Mouse (Mus musculus) layer of hippocampus, postnatal 25 days (tissue): Measurements from ENCODE around the gene Tpcn1. TPM values are rescaled to one million over a fixed set of nuclear protein-coding genes. Genes with fewer than 3 reads are reported as not detected.
"Not testable (repeated sequence)": the region's sequence is repeated elsewhere in the genome, so short reads cannot be mapped to it uniquely, and the experiment has no call there.

Experiments
- DNase-seq, 2 experiments: peaks; one replicate each; pipeline ENCODE4 v3.0.0; 2022; ENCODE audit warnings: mixed read lengths in 2 of 2, low spot score in 1 of 2; ENCODE audit errors: extremely low spot score in 1 of 2
- total RNA-seq, 2 experiments: library from RNA; stranded (reverse); gene quantifications; 2 replicates each; pipeline ENCODE4 v1.2.3; 2021

Tpcn1 gene
- total RNA-seq, 2 experiments from 2014 or later = 31.0 to 39.9 TPM

GRCm38 (mm10) chr5:120516221-120516984 lies 72.1 kb downstream of the Tpcn1 start:
- no peak for DNase-seq

GRCm38 (mm10) chr5:120515451-120515850 lies 73.0 kb downstream of the Tpcn1 start:
- no peak for DNase-seq

- no peak for DNase-seq
Measured at GRCm38 (mm10) chr5:120514754-120515153, 73.7 kb downstream of the Tpcn1 start.

GRCm38 (mm10) chr5:120514031-120514677 lies 74.3 kb downstream of the Tpcn1 start:
- no peak for DNase-seq

- DNase-seq = no peak
Measured at GRCm38 (mm10) chr5:120512911-120513555, 75.4 kb downstream of the Tpcn1 start.

GRCm38 (mm10) chr5:120511643-120512220 lies 76.7 kb downstream of the Tpcn1 start:
- DNase-seq = no peak

GRCm38 (mm10) chr5:120510982-120511642 lies 77.4 kb downstream of the Tpcn1 start, which contains the start of gene Slc8b1:
Gene Slc8b1, plus strand, starts transcription at chr5:120511168.
- peak; percentile 64 to 73 for DNase-seq

GRCm38 (mm10) chr5:120507311-120507710 lies 81.2 kb downstream of the Tpcn1 start:
- no peak for DNase-seq

- DNase-seq = no peak
Measured at GRCm38 (mm10) chr5:120506490-120506889, 82.0 kb downstream of the Tpcn1 start.

- DNase-seq = no peak
Measured at GRCm38 (mm10) chr5:120505781-120506180, 82.7 kb downstream of the Tpcn1 start.

GRCm38 (mm10) chr5:120505368-120505767 lies 83.1 kb downstream of the Tpcn1 start:
- DNase-seq = peak; percentile 67 to 77

- DNase-seq = peak; percentile 69 to 71
Measured at GRCm38 (mm10) chr5:120503144-120503795, 85.2 kb downstream of the Tpcn1 start, which contains the start of gene Plbd2. Gene Plbd2, minus strand, starts transcription at chr5:120503625.

GRCm38 (mm10) chr5:120502675-120503143 lies 85.8 kb downstream of the Tpcn1 start:
- no peak for DNase-seq

GRCm38 (mm10) chr5:120502147-120502621 lies 86.3 kb downstream of the Tpcn1 start:
- DNase-seq = peak in 1 of 2 experiments; percentile 40

GRCm38 (mm10) chr5:120500609-120501008 lies 87.9 kb downstream of the Tpcn1 start:
- DNase-seq = not testable (repeated sequence)

- no peak for DNase-seq
Measured at GRCm38 (mm10) chr5:120499202-120499601, 89.3 kb downstream of the Tpcn1 start.

- DNase-seq = no peak
Measured at GRCm38 (mm10) chr5:120497071-120497470, 91.4 kb downstream of the Tpcn1 start.

GRCm38 (mm10) chr5:120495703-120496226 lies 92.7 kb downstream of the Tpcn1 start:
- no peak for DNase-seq

- no peak for DNase-seq
Measured at GRCm38 (mm10) chr5:120495064-120495702, 93.3 kb downstream of the Tpcn1 start.
